Mouse (Mus musculus) neural tube, embryonic 14.5 days (tissue): ENCODE measurements around the gene Cd8a. TPM values are rescaled to one million over a fixed set of nuclear protein-coding genes. Genes with fewer than 3 reads are reported as not detected.
A peak's percentile ranks its signal among the peaks of the same experiment; 100 is the strongest.

Experiments used
- ATAC-seq: fragments of 200-750 bp; cut with Nextera tagmentation; 2 replicates; pipeline ENCODE4 v1.8.0; 2017; ENCODE audit warnings: low read depth, mild to moderate bottlenecking, moderate TSS enrichment, moderate library complexity
- H3K27ac ChIP-seq: fragments of 300-500 bp; sonication (generic); 2 replicates; pipeline ENCODE4 v1.5.1; 2014; ENCODE audit warnings: low read depth, mild to moderate bottlenecking, control low read depth, low read length, moderate library complexity, mixed read lengths
- H3K27me3 ChIP-seq: fragments of 300-500 bp; sonication (generic); 2 replicates; pipeline ENCODE4 v1.6.1; 2014; ENCODE audit warnings: low read length; ENCODE audit not compliant: control insufficient read depth, insufficient read depth
- H3K36me3 ChIP-seq: fragments of 300-500 bp; sonication (generic); 2 replicates; pipeline ENCODE4 v1.6.1; 2014; ENCODE audit warnings: low read length, mixed read lengths; ENCODE audit not compliant: control insufficient read depth, insufficient read depth
- H3K4me1 ChIP-seq: fragments of 300-500 bp; sonication (generic); 2 replicates; pipeline ENCODE4 v1.6.1; 2014; ENCODE audit warnings: low read length; ENCODE audit not compliant: control insufficient read depth, insufficient read depth
- H3K4me2 ChIP-seq: fragments of 300-500 bp; sonication (generic); 2 replicates; pipeline ENCODE4 v1.6.1; 2014; ENCODE audit warnings: mild to moderate bottlenecking, low read depth, low read length, control low read depth
- H3K4me3 ChIP-seq: fragments of 300-500 bp; sonication (generic); 2 replicates; pipeline ENCODE4 v1.5.1; 2014; ENCODE audit warnings: low read depth, low read length, control low read depth, mixed read lengths
- H3K9ac ChIP-seq: fragments of 300-500 bp; sonication (generic); replicated peaks from 2 replicates; pipeline ENCODE4 v1.6.1; 2014; ENCODE audit warnings: low read depth, mild to moderate bottlenecking, control low read depth, low read length, mixed read lengths
- H3K9me3 ChIP-seq: fragments of 300-500 bp; sonication (generic); 2 replicates; pipeline ENCODE4 v1.6.1; 2016; ENCODE audit warnings: low read length; ENCODE audit not compliant: control insufficient read depth
- WGBS: fragments of 180-500 bp; shearing (Covaris S2); extraction: QIAGEN DNeasy Blood & Tissue Kit; methylation state at CpG from one replicate; pipeline ENCODE4 v1.1.7; 2014; 5-methylcytosine and 5-hydroxymethylcytosine counted together
- polyA plus RNA-seq: library from polyadenylated mRNA; unstranded; fragments of >200 nt; fragmentation: Nextera tagmentation; extraction: Ambion mirVana; gene quantifications from 2 replicates; pipeline ENCODE4 v1.2.1, GENCODE M21; 2014

Gene Cd8a
- polyA plus RNA-seq, 1 experiment from 2014 or later = not detected

GRCm38 (mm10) chr6:71376711-71377110, 3.5 kb downstream of the Cd8a start:
- Histone ChIP-seq H3K4me1 (no peaks in the 10 kb centered on the region), H3K27me3 (no peaks in the 10 kb centered on the region), H3K9me3 (no peaks in the 10 kb centered on the region), H3K4me2 (no peak overlapping the region), H3K4me3 (no peak overlapping the region), H3K36me3 (no peaks in the 10 kb centered on the region), H3K9ac (no peak overlapping the region), H3K27ac (no peak overlapping the region)
- ATAC-seq = no peak
- 97% methylated on average over 13 of the region's 13 CpGs for WGBS

GRCm38 (mm10) chr6:71381654-71382053, 8.4 kb downstream of the Cd8a start:
- Histone ChIP-seq H3K4me3 (no peak overlapping the region), H3K9ac (no peak overlapping the region), H3K4me1 (no peaks in the 10 kb centered on the region), H3K27me3 (no peaks in the 10 kb centered on the region), H3K27ac (no peak overlapping the region), H3K4me2 (no peak overlapping the region), H3K36me3 (no peaks in the 10 kb centered on the region), H3K9me3 (no peaks in the 10 kb centered on the region)
- no peak for ATAC-seq
- 94% methylated on average over 5 of the region's 5 CpGs for WGBS

GRCm38 (mm10) chr6:71390496-71390895, 17.3 kb downstream of the Cd8a start:
- Histone ChIP-seq H3K27me3 (no peaks in the 10 kb centered on the region), H3K4me1 (no peaks in the 10 kb centered on the region), H3K4me2 (no peak overlapping the region), H3K9me3 (no peaks in the 10 kb centered on the region), H3K4me3 (no peak overlapping the region), H3K9ac (no peak overlapping the region), H3K27ac (no peak overlapping the region), H3K36me3 (peaks cover 14% of the 10 kb centered on the region)
- 92% methylated on average over 2 of the region's 2 CpGs for WGBS
- ATAC-seq = no peak

GRCm38 (mm10) chr6:71396016-71396415, 22.8 kb downstream of the Cd8a start:
- Histone ChIP-seq H3K9me3 (no peaks in the 10 kb centered on the region), H3K27me3 (no peaks in the 10 kb centered on the region), H3K9ac (no peak overlapping the region), H3K27ac (no peak overlapping the region), H3K4me2 (no peak overlapping the region), H3K36me3 (peaks cover 19% of the 10 kb centered on the region), H3K4me3 (no peak overlapping the region), H3K4me1 (no peaks in the 10 kb centered on the region)
- WGBS = 100% methylated on average over 1 of the region's 1 CpGs
- ATAC-seq = no peak

GRCm38 (mm10) chr6:71396761-71397160, 23.5 kb downstream of the Cd8a start:
- Histone ChIP-seq H3K4me1 (no peaks in the 10 kb centered on the region), H3K27ac (no peak overlapping the region), H3K9ac (no peak overlapping the region), H3K4me2 (no peak overlapping the region), H3K27me3 (no peaks in the 10 kb centered on the region), H3K4me3 (no peak overlapping the region), H3K9me3 (no peaks in the 10 kb centered on the region), H3K36me3 (peaks cover 16% of the 10 kb centered on the region)
- whole genome bisulfite sequencing = 89% methylated on average over 6 of the region's 6 CpGs
- no peak for ATAC-seq

- peak; percentile 49 for ATAC-seq
- Histone ChIP-seq H3K27me3 (no peaks in the 10 kb centered on the region), H3K27ac (no peak overlapping the region), H3K4me3 (no peak overlapping the region), H3K4me1 (no peaks in the 10 kb centered on the region), H3K9me3 (no peaks in the 10 kb centered on the region), H3K9ac (no peak overlapping the region), H3K4me2 (no peak overlapping the region), H3K36me3 (peaks cover 9% of the 10 kb centered on the region; the same call in 1 of the 2 replicates)
- 86% methylated on average over 4 of the region's 4 CpGs for WGBS
Observed at GRCm38 (mm10) chr6:71398829-71399609, 25.8 kb downstream of the Cd8a start.

GRCm38 (mm10) chr6:71414624-71415023, 41.4 kb downstream of the Cd8a start:
- Histone ChIP-seq H3K4me1 (no peaks in the 10 kb centered on the region), H3K9ac (no peak overlapping the region), H3K9me3 (no peaks in the 10 kb centered on the region), H3K27ac (no peak overlapping the region), H3K27me3 (no peaks in the 10 kb centered on the region), H3K36me3 (0 out of 2 replicates have a peak, but pooled peaks cover 3% of the 10 kb centered on the region), H3K4me3 (no peak overlapping the region), H3K4me2 (no peak overlapping the region)
- 88% methylated on average over 4 of the region's 4 CpGs for WGBS
- no peak for ATAC-seq

- Histone ChIP-seq H3K9ac (no peak overlapping the region), H3K9me3 (no peaks in the 10 kb centered on the region), H3K4me1 (no peaks in the 10 kb centered on the region), H3K36me3 (0 out of 2 replicates have a peak, but pooled peaks cover 3% of the 10 kb centered on the region), H3K27ac (no peak overlapping the region), H3K4me2 (no peak overlapping the region), H3K4me3 (no peak overlapping the region), H3K27me3 (no peaks in the 10 kb centered on the region)
- ATAC-seq = no peak
- 94% methylated on average over 3 of the region's 3 CpGs for WGBS
Observed at GRCm38 (mm10) chr6:71415446-71415845, 42.2 kb downstream of the Cd8a start.

- Histone ChIP-seq H3K27me3 (no peaks in the 10 kb centered on the region), H3K4me2 (no peak overlapping the region), H3K4me1 (no peaks in the 10 kb centered on the region), H3K9me3 (no peaks in the 10 kb centered on the region), H3K4me3 (no peak overlapping the region), H3K36me3 (0 out of 2 replicates have a peak, but pooled peaks cover 3% of the 10 kb centered on the region), H3K9ac (no peak overlapping the region), H3K27ac (no peak overlapping the region)
- no peak for ATAC-seq
- 87% methylated on average over 3 of the region's 3 CpGs for WGBS
Observed at GRCm38 (mm10) chr6:71418874-71419273, 45.6 kb downstream of the Cd8a start.
